Mouse (Mus musculus) brown adipose tissue, adult 24 weeks (tissue): ENCODE measurements around the gene Pon1. TPM values are rescaled to one million over a fixed set of nuclear protein-coding genes. Genes with fewer than 3 reads are reported as not detected.

ENCODE experiments used
- H3K27ac ChIP-seq: fragments of 200-500 bp; replicated peaks from 2 replicates; pipeline ENCODE4 v1.5.1; 2012; ENCODE audit warnings: low read depth, mild to moderate bottlenecking, low read length
- H3K4me1 ChIP-seq: fragments of 200-500 bp; 2 replicates; pipeline ENCODE4 v1.6.1; 2012; ENCODE audit warnings: low read length, mixed read lengths; ENCODE audit not compliant: control insufficient read depth, insufficient read depth, insufficient read length
- H3K4me3 ChIP-seq: fragments of 200-500 bp; 2 replicates; pipeline ENCODE4 v1.5.1; 2012; ENCODE audit warnings: low read depth, mild to moderate bottlenecking, low read length, moderate library complexity; ENCODE audit not compliant: insufficient read depth
- polyA plus RNA-seq: library from polyadenylated mRNA; stranded (reverse); fragments of >200 nt; gene quantifications from 2 replicates; pipeline ENCODE4 v1.2.4, GENCODE M21; 2012; ENCODE audit not compliant: missing spikeins, insufficient read depth, insufficient read length

Pon1 gene
- polyA plus RNA-seq, 1 experiment, result 32.6 TPM

GRCm38 (mm10) chr6:5129364-5130093 lies 64.2 kb downstream of the Pon1 start:
- H3K27ac ChIP-seq, result no peak overlapping the region

GRCm38 (mm10) chr6:5120229-5120628 lies 73.5 kb downstream of the Pon1 start:
- Histone ChIP-seq H3K4me1 (no peaks in the 10 kb centered on the region), H3K4me3 (no peak overlapping the region), H3K27ac (no peak overlapping the region)

More at GRCm38 (mm10) chr6:5129364-5130093, 64.2 kb downstream of the Pon1 start:
- no peaks in the 10 kb centered on the region for H3K4me1 ChIP-seq
- no peak overlapping the region for H3K4me3 ChIP-seq

- Histone ChIP-seq H3K4me3 (no peak overlapping the region), H3K27ac (no peak overlapping the region), H3K4me1 (no peaks in the 10 kb centered on the region)
Observed at GRCm38 (mm10) chr6:5119181-5119910, 74.4 kb downstream of the Pon1 start.

Other genes with a start within 250 kb of the Pon1 start
- gene Pon3, start 62.3 kb upstream of the Pon1 start, polyA plus RNA-seq, result 174 and 203 TPM in 2 replicates
- 23.0 and 42.4 TPM in 2 replicates for gene Pon2, start 104.5 kb upstream of the Pon1 start, polyA plus RNA-seq
- gene Asb4, start 189.4 kb upstream of the Pon1 start, polyA plus RNA-seq, result 0.95 and 1.6 TPM in 2 replicates